Mouse (Mus musculus): ENCODE measurements around the gene Ssc4d. TPM values are rescaled to one million over a fixed set of nuclear protein-coding genes. Genes with fewer than 3 reads are reported as not detected.

Ssc4d gene
- polyA plus RNA-seq, 1 experiment from 2014 or later: 1.6 TPM

DNA sequence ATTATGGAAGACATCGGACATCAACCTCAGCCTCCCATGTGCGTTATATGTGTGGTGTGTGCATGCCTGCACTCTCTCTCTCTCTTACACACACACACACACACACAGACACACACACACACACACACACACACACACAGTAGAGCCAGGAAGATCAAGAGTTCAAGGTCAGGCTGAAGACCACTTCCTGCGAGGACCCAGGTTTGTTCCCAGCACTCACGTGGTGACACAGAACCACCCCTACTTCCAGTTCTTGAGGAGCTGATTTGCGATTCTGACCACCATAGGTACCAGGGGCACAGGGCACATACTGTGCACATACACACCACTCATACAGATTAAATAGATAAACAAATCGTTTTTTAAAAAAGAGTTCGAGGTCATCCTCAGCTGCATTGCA lies 2.5 kb downstream of the Ssc4d start:
- WGBS: 87% methylated on average over 7 of the region's 7 CpGs
- H3K4me2 ChIP-seq: no peak overlapping the region
- ATAC-seq (ENCODE audit: low FRiP score): no peak

DNA sequence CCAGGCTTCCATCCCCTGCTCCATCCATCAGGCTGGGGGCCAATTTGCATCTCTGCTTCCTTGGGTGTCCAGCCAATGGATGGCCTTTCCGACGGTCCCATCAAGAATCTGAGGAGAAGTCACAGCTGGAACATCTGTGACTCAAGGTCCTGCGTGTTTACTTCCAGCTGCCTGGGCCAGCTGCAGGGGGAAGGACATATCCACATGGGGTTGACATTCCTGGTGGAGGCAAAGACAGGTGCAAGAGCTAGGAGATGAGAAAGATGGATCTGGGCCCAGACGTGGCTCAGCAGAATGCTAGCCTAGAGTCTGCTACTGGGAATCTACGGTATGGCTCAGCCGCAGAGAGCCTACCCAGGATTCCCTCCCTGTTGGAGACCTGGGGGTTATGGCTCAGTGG lies 4.1 kb downstream of the Ssc4d start:
- Histone ChIP-seq H3K4me2 (no peak overlapping the region), H3K36me3 (no peaks in the 10 kb centered on the region), H3K4me3 (replicated peaks) (no peak overlapping the region), H3K9me3 (replicated peaks) (no peaks in the 10 kb centered on the region), H3K27ac (replicated peaks) (no peak overlapping the region), H3K4me1 (peaks cover 4% of the 10 kb centered on the region; the same call in 1 of the 2 replicates), H3K27me3 (replicated peaks) (no peaks in the 10 kb centered on the region), H3K9ac (replicated peaks) (no peak overlapping the region)
- WGBS: 79% methylated on average over 6 of the region's 6 CpGs
- ATAC-seq (ENCODE audit: low FRiP score): no peak

More for the DNA sequence above, 2.5 kb downstream of the Ssc4d start:
- Histone ChIP-seq H3K27me3 (replicated peaks) (no peaks in the 10 kb centered on the region), H3K36me3 (no peaks in the 10 kb centered on the region), H3K4me3 (replicated peaks) (no peak overlapping the region), H3K9ac (replicated peaks) (no peak overlapping the region), H3K27ac (replicated peaks) (no peak overlapping the region), H3K4me1 (no peaks in the 10 kb centered on the region), H3K9me3 (replicated peaks) (no peaks in the 10 kb centered on the region)

GRCm38 (mm10) chr5:135968781-135969180 lies 5.5 kb downstream of the Ssc4d start:
- no peaks in the 10 kb centered on the region for H3K9me3 ChIP-seq (replicated peaks)
- WGBS: 72% methylated on average over 1 of the region's 1 CpGs
- no peak overlapping the region for H3K9ac ChIP-seq (replicated peaks)
- no peak overlapping the region for H3K27ac ChIP-seq (replicated peaks)
- H3K4me2 ChIP-seq: no peak overlapping the region
- H3K4me1 ChIP-seq: peaks cover 4% of the 10 kb centered on the region; the same call in 1 of the 2 replicates
- H3K4me3 ChIP-seq (replicated peaks): no peak overlapping the region
- H3K36me3 ChIP-seq: no peaks in the 10 kb centered on the region
- H3K27me3 ChIP-seq (replicated peaks): no peaks in the 10 kb centered on the region
- ATAC-seq (ENCODE audit: low FRiP score): no peak

GRCm38 (mm10) chr5:135966866-135967265 lies 7.5 kb downstream of the Ssc4d start:
- Histone ChIP-seq H3K9me3 (replicated peaks) (no peaks in the 10 kb centered on the region), H3K4me2 (no peak overlapping the region), H3K9ac (replicated peaks) (no peak overlapping the region), H3K27ac (replicated peaks) (no peak overlapping the region), H3K4me1 (peaks cover 12% of the 10 kb centered on the region), H3K36me3 (no peaks in the 10 kb centered on the region), H3K27me3 (replicated peaks) (no peaks in the 10 kb centered on the region), H3K4me3 (replicated peaks) (no peak overlapping the region)
- WGBS: 67% methylated on average over 9 of the region's 9 CpGs
- ATAC-seq (ENCODE audit: low FRiP score): no peak

GRCm38 (mm10) chr5:135965501-135965930 lies 8.8 kb downstream of the Ssc4d start:
- WGBS: 13% methylated on average over 24 of the region's 24 CpGs
- no peaks in the 10 kb centered on the region for H3K27me3 ChIP-seq (replicated peaks)
- no peaks in the 10 kb centered on the region for H3K36me3 ChIP-seq
- peak overlapping the region; percentile 47 for H3K4me2 ChIP-seq
- peak overlapping the region; percentile 7; the same call in 1 of the 2 replicates for H3K4me3 ChIP-seq (replicated peaks)
- no peaks in the 10 kb centered on the region for H3K9me3 ChIP-seq (replicated peaks)
- ATAC-seq (ENCODE audit: low FRiP score): no peak
- no peak overlapping the region for H3K27ac ChIP-seq (replicated peaks)
- H3K9ac ChIP-seq (replicated peaks): no peak overlapping the region
- H3K4me1 ChIP-seq: peaks cover 17% of the 10 kb centered on the region

- WGBS: 1% methylated on average over 6 of the region's 6 CpGs
- Histone ChIP-seq H3K27me3 (replicated peaks) (no peaks in the 10 kb centered on the region), H3K36me3 (no peaks in the 10 kb centered on the region), H3K4me2 (peak overlapping the region; percentile 94), H3K4me3 (replicated peaks) (peak overlapping the region; percentile 57), H3K27ac (replicated peaks) (peak overlapping the region; percentile 98), H3K4me1 (peaks cover 17% of the 10 kb centered on the region), H3K9me3 (replicated peaks) (no peaks in the 10 kb centered on the region), H3K9ac (replicated peaks) (peak overlapping the region; percentile 83)
- no peak for ATAC-seq (ENCODE audit: low FRiP score)
These were observed 11.1 kb downstream of the Ssc4d start for GRCm38 (mm10) chr5:135963280-135963627.

GRCm38 (mm10) chr5:135962492-135963279 lies 11.6 kb downstream of the Ssc4d start:
- Histone ChIP-seq H3K27ac (replicated peaks) (peak overlapping the region; percentile 98), H3K4me2 (peak overlapping the region; percentile 94), H3K4me3 (replicated peaks) (peak overlapping the region; percentile 57), H3K36me3 (no peaks in the 10 kb centered on the region), H3K9ac (replicated peaks) (peak overlapping the region; percentile 83), H3K9me3 (replicated peaks) (no peaks in the 10 kb centered on the region), H3K4me1 (peaks cover 21% of the 10 kb centered on the region), H3K27me3 (replicated peaks) (no peaks in the 10 kb centered on the region)
- WGBS: under 1% methylated on average over 64 of the region's 64 CpGs
- ATAC-seq (ENCODE audit: low FRiP score): peak; percentile 97

DNA sequence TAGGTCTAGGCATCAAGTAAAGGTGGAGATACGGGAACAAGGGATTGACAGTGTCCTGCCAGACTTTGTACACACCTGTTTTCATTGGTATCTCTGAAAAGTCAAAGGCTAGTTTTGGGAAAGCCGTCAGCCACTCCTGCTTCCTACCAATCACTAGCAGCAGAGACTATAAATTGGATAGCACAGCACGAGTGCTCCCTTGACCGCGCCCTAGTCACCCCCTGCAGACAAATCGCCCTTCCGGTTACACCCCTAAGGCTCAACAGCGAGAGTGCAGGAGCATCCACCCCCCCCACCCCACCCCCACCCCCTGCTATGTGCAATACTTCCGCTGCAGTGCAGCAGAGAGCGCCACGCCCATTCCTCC lies 12.2 kb downstream of the Ssc4d start:
- peak overlapping the region; percentile 45 for H3K9ac ChIP-seq (replicated peaks)
- no peaks in the 10 kb centered on the region for H3K36me3 ChIP-seq
- H3K27ac ChIP-seq (replicated peaks): peak overlapping the region; percentile 98
- 1% methylated on average over 11 of the region's 11 CpGs for WGBS
- peak overlapping the region; percentile 57 for H3K4me3 ChIP-seq (replicated peaks)
- no peak for ATAC-seq (ENCODE audit: low FRiP score)
- no peaks in the 10 kb centered on the region for H3K9me3 ChIP-seq (replicated peaks)
- peaks cover 24% of the 10 kb centered on the region for H3K4me1 ChIP-seq
- H3K4me2 ChIP-seq: peak overlapping the region; percentile 94
- no peaks in the 10 kb centered on the region for H3K27me3 ChIP-seq (replicated peaks)

DNA sequence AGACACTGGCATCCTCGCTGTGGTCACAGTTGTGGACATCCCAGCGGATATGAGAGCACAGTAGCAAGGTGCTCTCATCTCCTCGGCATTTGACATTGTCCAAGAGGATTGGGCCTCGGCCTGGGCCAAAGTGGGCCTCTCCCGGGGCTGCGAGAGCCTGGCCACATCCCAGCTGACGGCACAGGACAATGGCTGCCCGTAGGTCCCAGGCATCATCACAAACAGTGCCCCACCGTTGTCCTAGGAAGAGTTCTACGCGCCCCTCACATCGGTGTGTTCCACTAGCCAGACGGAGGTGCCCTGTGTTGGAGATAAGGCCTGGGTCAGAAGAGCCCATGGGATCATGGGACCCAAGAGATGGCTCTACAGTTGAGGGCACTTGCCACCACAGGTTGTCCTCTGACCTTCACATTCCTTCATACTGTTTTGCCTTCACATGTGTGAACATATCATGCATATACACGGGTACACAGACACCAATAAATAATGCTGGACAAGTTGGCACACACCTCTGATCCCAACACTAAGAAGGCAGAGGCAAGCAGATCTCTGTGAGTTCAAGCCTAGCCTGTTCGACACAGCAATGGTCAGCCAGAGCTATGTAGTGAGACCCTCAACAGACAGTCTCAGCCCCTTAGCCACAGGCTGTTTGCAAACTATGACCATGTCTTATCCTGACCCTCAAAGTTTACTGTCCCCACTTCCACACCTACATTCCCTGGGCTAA lies 13.3 kb downstream of the Ssc4d start:
- H3K4me2 ChIP-seq: peak overlapping the region; percentile 94; the same call in 1 of the 2 replicates
- ATAC-seq (ENCODE audit: low FRiP score): no peak
- no peak overlapping the region for H3K9ac ChIP-seq (replicated peaks)
- H3K4me1 ChIP-seq: peaks cover 29% of the 10 kb centered on the region
- H3K36me3 ChIP-seq: no peaks in the 10 kb centered on the region
- H3K27ac ChIP-seq (replicated peaks): peak overlapping the region; percentile 98
- H3K9me3 ChIP-seq (replicated peaks): no peaks in the 10 kb centered on the region
- WGBS: 97% methylated on average over 15 of the region's 15 CpGs
- H3K4me3 ChIP-seq (replicated peaks): 0 out of 2 replicates have a peak overlapping the region, but pooled peaks have one; percentile 57
- H3K27me3 ChIP-seq (replicated peaks): no peaks in the 10 kb centered on the region

DNA sequence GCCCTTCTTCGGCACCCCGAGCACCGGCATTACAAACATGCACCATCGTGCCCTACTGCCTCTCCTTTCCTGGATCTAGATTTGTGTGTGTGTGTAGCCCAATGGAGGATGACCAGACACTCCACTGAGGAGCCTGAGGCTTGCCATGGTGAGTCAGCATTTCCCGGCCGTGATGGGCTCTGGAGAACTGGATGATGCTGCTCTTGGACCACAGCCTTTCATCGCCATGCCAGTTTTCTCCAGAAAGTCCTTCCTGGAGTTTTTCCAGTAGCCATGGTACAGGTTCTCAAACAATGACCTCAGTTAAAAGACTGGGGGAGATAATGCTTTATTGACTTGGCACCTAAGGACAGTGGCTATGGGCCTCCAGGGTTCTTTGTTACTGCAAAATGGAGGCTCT lies 14.4 kb downstream of the Ssc4d start:
- H3K9me3 ChIP-seq (replicated peaks): no peaks in the 10 kb centered on the region
- H3K27me3 ChIP-seq (replicated peaks): no peaks in the 10 kb centered on the region
- no peaks in the 10 kb centered on the region for H3K36me3 ChIP-seq
- peaks cover 25% of the 10 kb centered on the region for H3K4me1 ChIP-seq
- no peak overlapping the region for H3K4me2 ChIP-seq
- no peak for ATAC-seq (ENCODE audit: low FRiP score)
- 90% methylated on average over 7 of the region's 7 CpGs for WGBS
- no peak overlapping the region for H3K9ac ChIP-seq (replicated peaks)
- H3K27ac ChIP-seq (replicated peaks): no peak overlapping the region
- H3K4me3 ChIP-seq (replicated peaks): no peak overlapping the region

DNA sequence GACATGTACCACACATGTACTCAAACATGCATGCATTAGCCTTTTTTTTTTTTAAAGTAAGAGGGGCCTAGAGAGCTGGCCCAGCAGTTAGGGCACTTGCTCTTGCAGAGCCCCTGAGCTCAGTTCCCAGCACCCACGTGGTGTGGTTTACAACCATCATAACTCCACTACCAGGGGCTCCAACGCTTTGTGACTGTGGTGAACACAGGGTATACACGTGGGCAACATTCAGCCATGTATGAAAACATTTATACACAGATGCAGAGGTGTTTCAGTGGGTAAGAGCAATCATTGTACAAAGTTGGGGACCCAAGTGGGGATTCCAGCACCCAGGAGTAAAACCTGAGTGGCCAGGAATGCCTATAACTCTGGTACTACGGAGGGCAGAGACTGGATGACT lies 16.0 kb downstream of the Ssc4d start:
- Histone ChIP-seq H3K9ac (replicated peaks) (0 out of 2 replicates have a peak overlapping the region, but pooled peaks have one; percentile 20), H3K27me3 (replicated peaks) (no peaks in the 10 kb centered on the region), H3K9me3 (replicated peaks) (no peaks in the 10 kb centered on the region), H3K27ac (replicated peaks) (peak overlapping the region; percentile 87), H3K36me3 (no peaks in the 10 kb centered on the region), H3K4me2 (peak overlapping the region; percentile 68; the same call in 1 of the 2 replicates), H3K4me1 (peaks cover 24% of the 10 kb centered on the region), H3K4me3 (replicated peaks) (0 out of 2 replicates have a peak overlapping the region, but pooled peaks have one; percentile 46)
- ATAC-seq (ENCODE audit: low FRiP score): no peak
- 90% methylated on average over 4 of the region's 4 CpGs for WGBS

Measured in neural tube, embryonic 15.5 days (tissue).